Mouse (Mus musculus): ENCODE data around the gene Rpl27a.

- no peak for TF ChIP-seq USF1 (IDR thresholded peaks at IDR 0.05; ENCODE audit: low read depth, low read length)
- no peak for TF ChIP-seq MAFK (IDR thresholded peaks at IDR 0.05; ENCODE audit: borderline replicate concordance, low read depth, low read length)
- TF ChIP-seq GABPA (IDR thresholded peaks at IDR 0.05; ENCODE audit: low read depth, low read length): no peak
- TF ChIP-seq EP300 (IDR thresholded peaks at IDR 0.05; ENCODE audit: low read depth in 1 of 2, low read length in 2 of 2): peak in 1 of 2 experiments; percentile 24; a peak in 1 of 4 replicates
- no peak for TF ChIP-seq SMC3 (IDR thresholded peaks at IDR 0.05; ENCODE audit: low read depth, low read length)
- no peak for TF ChIP-seq CTCF (IDR thresholded peaks at IDR 0.05 in 2 of 3, conservative IDR thresholded peaks at IDR 0.05 in 1 of 3; ENCODE audit: control insufficient read depth in 1 of 3, insufficient read depth in 1 of 3, low read depth in 2 of 3, low read length in 3 of 3, poor library complexity in 1 of 3, severe bottlenecking in 1 of 3)
- no peak for TF ChIP-seq E2F4 (IDR thresholded peaks at IDR 0.05; ENCODE audit: borderline replicate concordance, low read depth, low read length)
- TF ChIP-seq MYB (IDR thresholded peaks at IDR 0.05; ENCODE audit: low read depth, low read length): no peak
- no peak for TF ChIP-seq USF2 (IDR thresholded peaks at IDR 0.05; ENCODE audit: borderline replicate concordance in 1 of 2, insufficient read depth in 1 of 2, low read depth in 1 of 2, low read length in 2 of 2)
- TF ChIP-seq TAL1 (IDR thresholded peaks at IDR 0.05; ENCODE audit: low read length): peak; percentile 32
- no peak for TF ChIP-seq ZNF384 (IDR thresholded peaks at IDR 0.05; ENCODE audit: low read depth, low read length)
Measured at GRCm38 (mm10) chr7:109511838-109512237, 7.1 kb upstream of the Rpl27a start.

Data from MEL (cell line).